Mouse (Mus musculus): ENCODE measurements around the gene Hist1h1c. TPM values are rescaled to one million over a fixed set of nuclear protein-coding genes. Genes with fewer than 3 reads are reported as not detected.
A peak's percentile ranks its signal among the peaks of the same experiment; 100 is the strongest.
"Not testable (repeated sequence)": the region's sequence is repeated elsewhere in the genome, so short reads cannot be mapped to it uniquely, and the experiment has no call there.

Gene Hist1h1c
- polyA plus RNA-seq, 1 experiment, result 10.8 TPM

- peak overlapping the region; percentile 99; the same call in 1 of the 2 replicates for H3K9ac ChIP-seq (ENCODE audit: low read depth, poor library complexity, severe bottlenecking)
- H3K27me3 ChIP-seq (ENCODE audit: control insufficient read depth, insufficient read depth, low read length, poor library complexity, severe bottlenecking), result no peaks in the 10 kb centered on the region
- no peak overlapping the region for H3K27ac ChIP-seq (ENCODE audit: insufficient read depth, low read length)
- H3K4me1 ChIP-seq (ENCODE audit: control insufficient read depth, insufficient read depth, low read length), result no peaks in the 10 kb centered on the region
- H3K9me3 ChIP-seq (replicated peaks; ENCODE audit: control insufficient read depth, insufficient read depth, low read length, poor library complexity, severe bottlenecking), result no peaks in the 10 kb centered on the region
- TF ChIP-seq CTCF (IDR thresholded peaks at IDR 0.05; ENCODE audit: low read depth, low read length) (no peak), POLR2A (IDR thresholded peaks at IDR 0.05; ENCODE audit: insufficient read depth, low read length) (no peak), EP300 (IDR thresholded peaks at IDR 0.05; ENCODE audit: insufficient read depth, low read depth, low read length) (no peak)
- no peaks in the 10 kb centered on the region for H3K36me3 ChIP-seq (ENCODE audit: control insufficient read depth, insufficient read depth, low read length, poor library complexity, severe bottlenecking)
- H3K4me3 ChIP-seq (ENCODE audit: low read depth, low read length), result no peak overlapping the region
Observed at GRCm38 (mm10) chr13:23759251-23759771, 20.7 kb downstream of the Hist1h1c start.

GRCm38 (mm10) chr13:23759916-23760239 lies 21.3 kb downstream of the Hist1h1c start:
- TF ChIP-seq POLR2A (IDR thresholded peaks at IDR 0.05; ENCODE audit: insufficient read depth, low read length) (no peak), EP300 (IDR thresholded peaks at IDR 0.05; ENCODE audit: insufficient read depth, low read depth, low read length) (no peak), CTCF (IDR thresholded peaks at IDR 0.05; ENCODE audit: low read depth, low read length) (no peak)
- Histone ChIP-seq H3K9ac (ENCODE audit: low read depth, poor library complexity, severe bottlenecking) (peak overlapping the region; percentile 99), H3K9me3 (replicated peaks; ENCODE audit: control insufficient read depth, insufficient read depth, low read length, poor library complexity, severe bottlenecking) (no peaks in the 10 kb centered on the region), H3K4me3 (ENCODE audit: low read depth, low read length) (0 out of 2 replicates have a peak overlapping the region, but pooled peaks have one; percentile 66), H3K4me1 (ENCODE audit: control insufficient read depth, insufficient read depth, low read length) (no peaks in the 10 kb centered on the region), H3K27ac (ENCODE audit: insufficient read depth, low read length) (peak overlapping the region; percentile 99), H3K27me3 (ENCODE audit: control insufficient read depth, insufficient read depth, low read length, poor library complexity, severe bottlenecking) (no peaks in the 10 kb centered on the region), H3K36me3 (ENCODE audit: control insufficient read depth, insufficient read depth, low read length, poor library complexity, severe bottlenecking) (no peaks in the 10 kb centered on the region)

- no peaks in the 10 kb centered on the region for H3K9me3 ChIP-seq (replicated peaks; ENCODE audit: control insufficient read depth, insufficient read depth, low read length, poor library complexity, severe bottlenecking)
- H3K4me3 ChIP-seq (ENCODE audit: low read depth, low read length), result peak overlapping the region; percentile 66
- no peaks in the 10 kb centered on the region for H3K36me3 ChIP-seq (ENCODE audit: control insufficient read depth, insufficient read depth, low read length, poor library complexity, severe bottlenecking)
- TF ChIP-seq POLR2A (IDR thresholded peaks at IDR 0.05; ENCODE audit: insufficient read depth, low read length) (peak; percentile 43), CTCF (IDR thresholded peaks at IDR 0.05; ENCODE audit: low read depth, low read length) (no peak), EP300 (IDR thresholded peaks at IDR 0.05; ENCODE audit: insufficient read depth, low read depth, low read length) (no peak)
- H3K9ac ChIP-seq (ENCODE audit: low read depth, poor library complexity, severe bottlenecking), result peak overlapping the region; percentile 99
- H3K27me3 ChIP-seq (ENCODE audit: control insufficient read depth, insufficient read depth, low read length, poor library complexity, severe bottlenecking), result no peaks in the 10 kb centered on the region
- H3K4me1 ChIP-seq (ENCODE audit: control insufficient read depth, insufficient read depth, low read length), result no peaks in the 10 kb centered on the region
- peak overlapping the region; percentile 99 for H3K27ac ChIP-seq (ENCODE audit: insufficient read depth, low read length)
Observed at GRCm38 (mm10) chr13:23760240-23760971, 21.8 kb downstream of the Hist1h1c start.

DNA sequence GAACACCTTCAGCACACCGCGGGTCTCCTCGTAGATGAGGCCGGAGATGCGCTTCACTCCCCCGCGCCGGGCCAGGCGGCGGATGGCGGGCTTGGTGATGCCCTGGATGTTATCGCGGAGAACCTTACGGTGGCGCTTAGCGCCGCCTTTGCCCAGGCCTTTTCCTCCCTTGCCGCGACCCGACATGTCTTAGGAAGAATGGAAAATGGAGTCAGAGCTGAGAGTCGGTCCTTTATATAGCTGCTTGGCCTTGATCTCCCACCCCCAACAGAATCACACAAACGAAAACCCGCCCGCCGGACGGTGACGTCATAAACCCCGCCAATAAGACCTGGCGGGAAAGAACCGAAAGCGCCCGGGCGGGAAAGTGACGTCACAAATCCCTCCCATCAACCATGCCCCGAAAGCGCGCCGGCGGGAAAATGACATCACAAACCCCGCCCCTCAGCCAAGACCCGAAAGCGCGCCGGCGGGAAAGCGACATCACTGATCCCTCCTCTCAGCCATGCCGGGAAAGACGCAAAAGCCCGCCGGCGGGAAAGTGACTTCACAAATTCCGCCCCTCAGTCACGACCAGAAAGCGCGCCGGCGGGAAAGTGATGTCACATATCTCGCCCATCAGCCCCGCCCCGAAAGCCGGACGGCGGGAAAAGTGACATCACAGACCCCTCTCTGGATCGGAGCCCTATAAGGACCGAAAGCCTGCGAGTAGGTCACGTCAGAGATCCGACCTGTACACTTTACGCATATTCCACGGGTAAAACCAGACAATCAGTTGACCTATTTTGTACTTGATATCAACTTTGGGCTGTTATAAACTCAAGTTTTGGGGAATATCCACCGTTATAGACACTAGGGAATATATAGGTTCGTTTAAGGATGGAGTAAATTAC lies 22.6 kb downstream of the Hist1h1c start, which contains the start of gene Hist1h4a:
Hist1h4a (minus strand) TSS at position 259 of the 893 bp plus-strand sequence.
- no peaks in the 10 kb centered on the region for H3K36me3 ChIP-seq (ENCODE audit: control insufficient read depth, insufficient read depth, low read length, poor library complexity, severe bottlenecking)
- H3K27me3 ChIP-seq (ENCODE audit: control insufficient read depth, insufficient read depth, low read length, poor library complexity, severe bottlenecking), result no peaks in the 10 kb centered on the region
- H3K4me1 ChIP-seq (ENCODE audit: control insufficient read depth, insufficient read depth, low read length), result no peaks in the 10 kb centered on the region
- TF ChIP-seq EP300 (IDR thresholded peaks at IDR 0.05; ENCODE audit: insufficient read depth, low read depth, low read length) (peak; percentile 23; the same call in 1 of the 2 replicates), POLR2A (IDR thresholded peaks at IDR 0.05; ENCODE audit: insufficient read depth, low read length) (peak; percentile 99), CTCF (IDR thresholded peaks at IDR 0.05; ENCODE audit: low read depth, low read length) (no peak)
- no peaks in the 10 kb centered on the region for H3K9me3 ChIP-seq (replicated peaks; ENCODE audit: control insufficient read depth, insufficient read depth, low read length, poor library complexity, severe bottlenecking)
- H3K4me3 ChIP-seq (ENCODE audit: low read depth, low read length), result peak within 1 kb of the TSS; percentile 98
- peak within 1 kb of the TSS; percentile 99 for H3K9ac ChIP-seq (ENCODE audit: low read depth, poor library complexity, severe bottlenecking)
- peak within 1 kb of the TSS; percentile 99 for H3K27ac ChIP-seq (ENCODE audit: insufficient read depth, low read length)

DNA sequence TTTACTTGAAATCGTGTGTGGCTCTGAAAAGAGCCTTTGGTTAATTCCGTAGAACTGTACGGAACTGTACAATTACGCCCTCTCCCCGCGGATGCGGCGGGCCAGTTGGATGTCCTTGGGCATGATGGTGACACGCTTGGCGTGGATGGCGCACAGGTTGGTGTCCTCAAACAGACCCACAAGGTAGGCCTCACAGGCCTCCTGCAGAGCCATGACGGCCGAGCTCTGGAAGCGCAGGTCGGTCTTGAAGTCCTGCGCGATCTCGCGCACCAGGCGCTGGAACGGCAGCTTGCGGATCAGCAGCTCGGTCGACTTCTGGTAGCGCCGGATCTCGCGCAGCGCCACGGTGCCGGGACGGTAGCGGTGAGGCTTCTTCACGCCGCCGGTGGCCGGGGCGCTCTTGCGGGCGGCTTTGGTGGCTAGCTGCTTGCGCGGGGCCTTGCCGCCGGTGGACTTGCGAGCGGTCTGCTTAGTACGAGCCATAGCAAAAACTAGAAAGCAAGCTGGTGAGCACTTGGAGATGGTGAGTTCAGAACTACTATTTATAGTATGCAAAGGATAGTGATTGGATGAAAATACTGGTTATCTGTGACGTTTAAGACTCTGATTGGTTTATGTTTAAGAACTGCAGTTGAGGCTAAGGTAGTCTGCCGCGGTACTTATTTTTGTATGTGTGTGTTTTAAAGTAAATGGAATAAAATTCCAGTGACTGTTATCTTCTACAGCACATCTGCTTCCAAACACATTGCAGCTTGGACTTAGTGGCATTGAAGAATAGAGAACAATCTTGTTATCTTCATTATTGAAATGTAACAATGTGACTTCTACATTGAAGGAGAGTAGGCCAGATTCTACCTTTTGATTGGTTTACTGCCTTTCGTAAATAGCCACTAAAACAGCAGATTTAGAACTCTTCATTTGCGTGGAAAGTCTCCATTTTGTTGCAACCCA lies 23.5 kb downstream of the Hist1h1c start, which contains the start of gene Hist1h3a:
Hist1h3a (minus strand) TSS at position 516 of the 951 bp plus-strand sequence.
- not testable (repeated sequence) for H3K27me3 ChIP-seq (ENCODE audit: control insufficient read depth, insufficient read depth, low read length, poor library complexity, severe bottlenecking); H3K4me1 ChIP-seq (ENCODE audit: control insufficient read depth, insufficient read depth, low read length); H3K36me3 ChIP-seq (ENCODE audit: control insufficient read depth, insufficient read depth, low read length, poor library complexity, severe bottlenecking); H3K9me3 ChIP-seq (replicated peaks; ENCODE audit: control insufficient read depth, insufficient read depth, low read length, poor library complexity, severe bottlenecking)
- Histone ChIP-seq H3K9ac (ENCODE audit: low read depth, poor library complexity, severe bottlenecking) (peak within 1 kb of the TSS; percentile 93), H3K4me3 (ENCODE audit: low read depth, low read length) (peak within 1 kb of the TSS; percentile 98), H3K27ac (ENCODE audit: insufficient read depth, low read length) (peak within 1 kb of the TSS; percentile 99)
- peak; percentile 96 for TF ChIP-seq POLR2A (IDR thresholded peaks at IDR 0.05; ENCODE audit: insufficient read depth, low read length)
